In the genomic region with DNA sequence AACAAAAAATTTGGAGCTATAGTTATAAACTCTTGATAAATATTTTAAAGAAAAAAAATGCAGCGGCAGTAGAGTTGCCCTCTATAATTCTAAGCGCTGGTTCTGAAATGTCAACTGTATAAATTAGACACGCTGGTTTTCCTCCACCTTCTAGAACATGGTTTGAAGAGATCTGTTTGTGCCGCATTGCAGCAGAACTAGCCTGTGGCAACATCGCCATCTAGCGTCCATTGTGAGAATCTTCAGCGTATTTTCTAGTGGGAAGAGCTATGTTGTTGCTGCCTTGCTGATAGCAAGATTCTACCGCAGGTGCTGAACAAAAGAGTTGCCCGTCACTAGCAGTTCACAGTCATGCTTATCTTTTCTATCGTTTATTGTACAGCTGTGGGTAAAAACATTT, we compare ENCODE assay signal across 8 mouse cellular contexts.
DNase-seq lines count a peak whose midpoint lies in the region; ATAC-seq lines count a peak whose summit lies in the region.

No protein-coding gene starts in this region.

- DNase-seq in urinary bladder, adult 18-20 months (ENCODE audit: low spot score in 2 of 2): peak; percentile 28 to 45
- DNase-seq in urinary bladder, postnatal 10 days (ENCODE audit: low spot score): no peak
- peak; percentile 95 for DNase-seq in embryo, embryonic 10 days (ENCODE audit: low spot score)
- DNase-seq in gastrocnemius, postnatal 36 days: peak; percentile 41 to 44
- peak; percentile 23 for DNase-seq in kidney, adult 11 months
- peak; percentile 38 to 57 for DNase-seq in left cerebral cortex, postnatal 36 days (ENCODE audit: low spot score in 2 of 2)

- H3K4me2 ChIP-seq in midbrain, embryonic 15.5 days: no peak overlapping the region
- H3K4me2 ChIP-seq in stomach, embryonic 14.5 days (replicated peaks; ENCODE audit: low read depth, low read length): no peak overlapping the region

- intact Hi-C loops in gastrocnemius, postnatal 36 days (cut with DNase I): loop anchor here (1.0 kb wide), 1 partner anchor 179 kb away; no protein-coding TSS in a partner anchor
- intact Hi-C loops in left cerebral cortex, postnatal 36 days (cut with DNase I): loop anchor here (1.0 kb wide), 1 partner anchor 178 kb away; no protein-coding TSS in a partner anchor

- H3K4me1 ChIP-seq in midbrain, embryonic 15.5 days: no peaks in the 10 kb centered on the region
- no peaks in the 10 kb centered on the region for H3K4me1 ChIP-seq in stomach, embryonic 14.5 days (ENCODE audit: control insufficient read depth, insufficient read depth, low read length)

- H3K9me3 ChIP-seq in midbrain, embryonic 15.5 days: no peaks in the 10 kb centered on the region
- no peaks in the 10 kb centered on the region for H3K9me3 ChIP-seq in stomach, embryonic 14.5 days (ENCODE audit: control insufficient read depth, low read depth, low read length)

- 7% methylated on average over 10 of the region's 10 CpGs for WGBS in midbrain, embryonic 15.5 days
- 4% methylated on average over 10 of the region's 10 CpGs for WGBS in stomach, embryonic 14.5 days

- H3K27ac ChIP-seq in midbrain, embryonic 15.5 days: no peak overlapping the region
- H3K27ac ChIP-seq in stomach, embryonic 14.5 days (ENCODE audit: low read length): no peak overlapping the region

- no peak overlapping the region for H3K4me3 ChIP-seq in midbrain, embryonic 15.5 days
- H3K4me3 ChIP-seq in stomach, embryonic 14.5 days (ENCODE audit: low read depth, low read length): no peak overlapping the region

- H3K27me3 ChIP-seq in midbrain, embryonic 15.5 days (replicated peaks): no peaks in the 10 kb centered on the region
- H3K27me3 ChIP-seq in stomach, embryonic 14.5 days (ENCODE audit: control insufficient read depth, insufficient read depth, low read length): no peaks in the 10 kb centered on the region

- H3K9ac ChIP-seq in midbrain, embryonic 15.5 days: no peak overlapping the region
- H3K9ac ChIP-seq in stomach, embryonic 14.5 days (replicated peaks; ENCODE audit: low read depth, low read length): no peak overlapping the region

- peak; percentile 89 for ATAC-seq in midbrain, embryonic 15.5 days (replicated peaks)
- ATAC-seq in stomach, embryonic 14.5 days (ENCODE audit: insufficient number of reproducible peaks, insufficient read depth, low FRiP score, low read depth): peak; percentile 63; the same call in 1 of the 2 replicates

- no peaks in the 10 kb centered on the region for H3K36me3 ChIP-seq in midbrain, embryonic 15.5 days (replicated peaks)
- H3K36me3 ChIP-seq in stomach, embryonic 14.5 days (ENCODE audit: control insufficient read depth, insufficient read depth, low read length): no peaks in the 10 kb centered on the region
